Mouse (Mus musculus): ENCODE measurements around the gene Ccl28. TPM values are rescaled to one million over a fixed set of nuclear protein-coding genes. Genes with fewer than 3 reads are reported as not detected.

Gene Ccl28
- 0.03 and 0.10 TPM in 2 replicates for polyA plus RNA-seq (2015; fragmentation: Nextera tagmentation; extraction: Ambion mirVana)

GRCm38 (mm10) chr13:119623634-119624033, at the start of gene Ccl28:
TSS of gene Ccl28 (plus strand) at chr13:119623819.

GRCm38 (mm10) chr13:119690039-119690728, 66.6 kb downstream of the Ccl28 start, which contains the start of gene Hmgcs1:
TSS of gene Hmgcs1 (plus strand) at chr13:119690379.

Other genes with a start within 250 kb of the Ccl28 start
- gene Paip1, start 195.2 kb upstream of the Ccl28 start, polyA plus RNA-seq (2015; fragmentation: Nextera tagmentation; extraction: Ambion mirVana) = 79.7 and 140 TPM in 2 replicates
- gene 4833420G17Rik, start 161.1 kb upstream of the Ccl28 start, polyA plus RNA-seq (2015; fragmentation: Nextera tagmentation; extraction: Ambion mirVana) = 35.2 and 49.8 TPM in 2 replicates
- 0.71 and 1.4 TPM in 2 replicates for gene Tmem267, start 135.8 kb upstream of the Ccl28 start, polyA plus RNA-seq (2015; fragmentation: Nextera tagmentation; extraction: Ambion mirVana)
- 2.1 and 2.5 TPM in 2 replicates for gene 3110070M22Rik, start 135.4 kb upstream of the Ccl28 start, polyA plus RNA-seq (2015; fragmentation: Nextera tagmentation; extraction: Ambion mirVana)
- gene Hmgcs1, start 66.6 kb downstream of the Ccl28 start, polyA plus RNA-seq (2015; fragmentation: Nextera tagmentation; extraction: Ambion mirVana) = 94.8 and 129 TPM in 2 replicates
- gene Nim1k, start 132.1 kb downstream of the Ccl28 start, polyA plus RNA-seq (2015; fragmentation: Nextera tagmentation; extraction: Ambion mirVana) = 3.0 and 4.6 TPM in 2 replicates
- 28.3 and 34.7 TPM in 2 replicates for gene Zfp131, start 167.1 kb downstream of the Ccl28 start, polyA plus RNA-seq (2015; fragmentation: Nextera tagmentation; extraction: Ambion mirVana)
- not detected in 2 replicates for gene AF067063, start 206.4 kb downstream of the Ccl28 start, polyA plus RNA-seq (2015; fragmentation: Nextera tagmentation; extraction: Ambion mirVana)
- not detected in 2 replicates for gene D13Ertd608e, start 212.2 kb downstream of the Ccl28 start, polyA plus RNA-seq (2015; fragmentation: Nextera tagmentation; extraction: Ambion mirVana)